Mouse (Mus musculus): ENCODE measurements at regions not wholly inside any gene's neighbourhood (a gene's known extent, or its start where the extent isn't known, plus 50 kb on each side); places are given as distances from the start of the nearest gene placed in this dataset.
"Not testable (repeated sequence)": the region's sequence is repeated elsewhere in the genome, so short reads cannot be mapped to it uniquely, and the experiment has no call there.

DNA sequence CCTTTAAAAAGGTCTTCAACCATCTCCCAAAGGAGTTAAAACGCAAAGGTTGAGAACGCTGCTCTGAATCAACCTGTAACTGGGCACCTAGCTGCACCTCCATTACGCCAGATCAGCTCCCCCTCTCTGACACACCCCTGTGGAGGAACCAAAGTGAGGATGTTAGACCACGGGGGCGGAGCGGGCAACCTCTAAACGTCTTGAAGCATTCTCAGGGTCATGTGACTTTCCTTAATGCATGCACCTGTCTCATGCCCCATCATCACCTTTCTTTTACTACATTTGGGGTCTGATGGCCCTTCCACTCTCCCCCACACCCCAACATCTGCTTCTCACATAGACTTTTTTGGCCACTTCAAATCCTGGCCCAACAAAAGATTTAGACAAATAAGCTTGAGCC is 77.9 kb upstream of the Med13l start:
- Histone ChIP-seq H3K36me3 (no peaks in the 10 kb centered on the region), H3K27me3 (no peaks in the 10 kb centered on the region), H3K4me1 (replicated peaks) (peaks cover 99% of the 10 kb centered on the region), H3K27ac (peak overlapping the region; percentile 99), H3K4me3 (replicated peaks) (peak overlapping the region; percentile 42), H3K9me3 (replicated peaks) (no peaks in the 10 kb centered on the region), H3K9ac (peak overlapping the region; percentile 77), H3K4me2 (peak overlapping the region; percentile 72)
- ATAC-seq (ENCODE audit: low read depth) (no peak), DNase-seq (no peak)
- 24% methylated on average over 7 of the region's 7 CpGs for WGBS (ENCODE audit: insufficient replicate concordance)

GRCm38 (mm10) chr5:118483001-118483400 is 77.5 kb upstream of the Med13l start:
- no peaks in the 10 kb centered on the region for H3K27me3 ChIP-seq
- WGBS (ENCODE audit: insufficient replicate concordance): 3% methylated on average over 7 of the region's 7 CpGs

DNA sequence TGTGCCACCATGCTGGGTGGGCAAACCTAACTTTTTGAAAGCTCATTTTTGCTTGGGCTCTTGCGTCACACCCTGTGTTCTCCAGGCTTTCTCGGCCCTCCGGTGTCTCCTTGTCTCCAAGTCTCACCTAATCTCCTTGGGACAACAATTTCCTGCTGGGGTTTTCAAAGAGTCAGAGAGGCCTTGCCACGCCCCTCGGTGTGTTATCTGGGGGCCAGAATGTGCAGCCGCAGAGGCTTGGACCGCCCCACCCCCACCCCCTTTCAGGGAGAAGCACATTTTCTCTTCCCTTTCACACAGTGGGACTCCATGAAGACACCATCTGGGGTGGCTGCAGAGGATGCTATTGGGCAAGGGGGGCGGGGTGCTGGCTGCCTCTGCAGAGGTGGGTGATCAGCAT is 76.9 kb upstream of the Med13l start:
- peak overlapping the region; percentile 72 for H3K4me2 ChIP-seq
- 1% methylated on average over 8 of the region's 8 CpGs for WGBS (ENCODE audit: insufficient replicate concordance)
- no peaks in the 10 kb centered on the region for H3K9me3 ChIP-seq (replicated peaks)
- H3K9ac ChIP-seq: peak overlapping the region; percentile 77
- peaks cover 100% of the 10 kb centered on the region for H3K4me1 ChIP-seq (replicated peaks)
- no peaks in the 10 kb centered on the region for H3K36me3 ChIP-seq
- H3K4me3 ChIP-seq (replicated peaks): peak overlapping the region; percentile 42
- no peaks in the 10 kb centered on the region for H3K27me3 ChIP-seq
- H3K27ac ChIP-seq: peak overlapping the region; percentile 99
- ATAC-seq (ENCODE audit: low read depth): peak; percentile 73
- peak; percentile 92 for DNase-seq

More at GRCm38 (mm10) chr5:118483001-118483400, 77.5 kb upstream of the Med13l start:
- peak overlapping the region; percentile 77 for H3K9ac ChIP-seq
- no peaks in the 10 kb centered on the region for H3K36me3 ChIP-seq
- no peaks in the 10 kb centered on the region for H3K9me3 ChIP-seq (replicated peaks)
- H3K4me1 ChIP-seq (replicated peaks): peaks cover 99% of the 10 kb centered on the region
- no peak for DNase-seq
- H3K4me3 ChIP-seq (replicated peaks): peak overlapping the region; percentile 42
- peak overlapping the region; percentile 99 for H3K27ac ChIP-seq
- H3K4me2 ChIP-seq: peak overlapping the region; percentile 72
- ATAC-seq (ENCODE audit: low read depth): no peak

DNA sequence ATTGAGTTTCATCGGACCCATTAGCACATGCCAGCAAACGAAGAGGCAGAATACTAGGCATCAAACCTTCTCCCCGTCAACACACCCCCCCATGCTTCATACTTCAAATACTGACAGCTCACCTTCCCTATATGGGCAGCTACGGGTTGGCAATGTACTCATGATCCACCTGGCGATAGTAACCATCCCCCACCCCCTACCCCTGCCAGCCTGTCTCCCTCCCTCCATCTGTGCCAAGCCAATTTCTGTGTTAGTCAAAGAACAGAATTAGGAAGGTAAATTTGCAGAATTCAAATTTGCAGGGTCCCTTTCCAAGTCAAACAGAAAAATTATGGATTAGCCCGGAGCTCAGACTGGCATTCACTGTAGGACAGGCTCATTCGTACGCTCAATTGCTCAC is 75.3 kb upstream of the Med13l start:
- Histone ChIP-seq H3K36me3 (no peaks in the 10 kb centered on the region), H3K27me3 (no peaks in the 10 kb centered on the region), H3K4me3 (replicated peaks) (no peak overlapping the region), H3K4me1 (replicated peaks) (peaks cover 100% of the 10 kb centered on the region), H3K9ac (peak overlapping the region; percentile 33; the same call in 1 of the 2 replicates), H3K27ac (peak overlapping the region; percentile 99), H3K4me2 (no peak overlapping the region), H3K9me3 (replicated peaks) (no peaks in the 10 kb centered on the region)
- DNase-seq (no peak), ATAC-seq (ENCODE audit: low read depth) (no peak)
- 89% methylated on average over 8 of the region's 8 CpGs for WGBS (ENCODE audit: insufficient replicate concordance)

GRCm38 (mm10) chr5:118492522-118492921 is 68.0 kb upstream of the Med13l start:
- WGBS (ENCODE audit: insufficient replicate concordance): 89% methylated on average over 2 of the region's 2 CpGs
- H3K9ac ChIP-seq; ATAC-seq (ENCODE audit: low read depth); H3K4me3 ChIP-seq (replicated peaks); H3K4me2 ChIP-seq; H3K27me3 ChIP-seq; DNase-seq: not testable (repeated sequence)
- Histone ChIP-seq H3K36me3 (peaks cover 12% of the 10 kb centered on the region), H3K27ac (peak overlapping the region; percentile 99), H3K9me3 (replicated peaks) (peaks cover 13% of the 10 kb centered on the region), H3K4me1 (replicated peaks) (peaks cover 77% of the 10 kb centered on the region)

GRCm38 (mm10) chr5:118494649-118495477 is 65.6 kb upstream of the Med13l start:
- peaks cover 62% of the 10 kb centered on the region for H3K4me1 ChIP-seq (replicated peaks)
- no peaks in the 10 kb centered on the region for H3K27me3 ChIP-seq
- peaks cover 13% of the 10 kb centered on the region for H3K9me3 ChIP-seq (replicated peaks)
- no peak overlapping the region for H3K4me3 ChIP-seq (replicated peaks)
- no peak overlapping the region for H3K4me2 ChIP-seq
- peak overlapping the region; percentile 49 for H3K9ac ChIP-seq
- DNase-seq: no peak
- H3K27ac ChIP-seq: peak overlapping the region; percentile 67
- H3K36me3 ChIP-seq: peaks cover 12% of the 10 kb centered on the region
- WGBS (ENCODE audit: insufficient replicate concordance): 39% methylated on average over 7 of the region's 7 CpGs
- ATAC-seq (ENCODE audit: low read depth): peak; percentile 73

DNA sequence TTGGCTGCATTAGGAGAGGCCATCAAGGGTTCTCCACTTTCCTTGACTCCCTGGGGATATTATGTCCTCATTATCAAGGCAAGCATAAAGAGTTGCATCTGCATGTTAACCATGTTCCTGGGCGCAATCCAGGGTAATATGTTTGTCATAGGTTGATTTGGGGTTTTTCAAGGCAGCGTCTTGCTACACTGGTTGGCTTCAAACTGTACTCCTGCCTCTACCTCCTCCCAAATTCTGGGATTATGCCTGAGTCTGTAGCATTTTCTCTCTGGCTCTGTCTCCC is 65.1 kb upstream of the Med13l start:
- 80% methylated on average over 2 of the region's 2 CpGs for whole genome bisulfite sequencing (ENCODE audit: insufficient replicate concordance)

GRCm38 (mm10) chr5:118501624-118502023 is 58.9 kb upstream of the Med13l start:
- WGBS (ENCODE audit: insufficient replicate concordance): 86% methylated on average over 5 of the region's 5 CpGs
- H3K9me3 ChIP-seq (replicated peaks): no peaks in the 10 kb centered on the region
- 0 out of 2 replicates have a peak overlapping the region, but pooled peaks have one; percentile 7 for H3K9ac ChIP-seq
- ATAC-seq (ENCODE audit: low read depth): no peak
- no peak overlapping the region for H3K4me3 ChIP-seq (replicated peaks)
- H3K4me1 ChIP-seq (replicated peaks): peaks cover 55% of the 10 kb centered on the region
- peak overlapping the region; percentile 40; the same call in 1 of the 2 replicates for H3K27ac ChIP-seq
- no peaks in the 10 kb centered on the region for H3K27me3 ChIP-seq
- H3K36me3 ChIP-seq: no peaks in the 10 kb centered on the region
- H3K4me2 ChIP-seq: no peak overlapping the region
- no peak for DNase-seq

More for the DNA sequence above, 65.1 kb upstream of the Med13l start:
- Histone ChIP-seq H3K4me2 (no peak overlapping the region), H3K36me3 (peaks cover 12% of the 10 kb centered on the region), H3K27me3 (no peaks in the 10 kb centered on the region), H3K4me1 (replicated peaks) (peaks cover 62% of the 10 kb centered on the region), H3K9me3 (replicated peaks) (peaks cover 13% of the 10 kb centered on the region), H3K4me3 (replicated peaks) (no peak overlapping the region), H3K9ac (peak overlapping the region; percentile 49), H3K27ac (peak overlapping the region; percentile 67)
- no peak for DNase-seq
- ATAC-seq (ENCODE audit: low read depth): no peak

DNA sequence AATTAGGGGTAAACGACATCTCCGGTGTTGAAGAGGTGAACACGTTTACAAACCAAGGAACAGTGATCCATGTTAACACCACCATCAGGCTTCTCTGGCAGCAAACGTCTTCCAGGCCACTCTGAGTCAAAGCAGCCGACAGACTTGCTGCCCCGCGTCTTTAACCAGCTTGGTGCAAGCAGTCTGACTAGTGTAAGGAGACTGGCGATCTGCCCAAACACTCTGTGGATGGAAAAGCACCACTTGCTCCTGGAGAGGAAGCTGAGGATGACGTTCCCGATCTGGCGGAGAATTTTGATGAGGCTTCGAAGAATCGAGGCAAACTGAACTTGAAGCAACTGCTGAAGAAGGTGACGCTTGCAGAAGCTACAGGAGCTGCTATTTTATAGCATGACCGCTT is 57.5 kb upstream of the Med13l start:
- Histone ChIP-seq H3K4me3 (replicated peaks) (no peak overlapping the region), H3K36me3 (no peaks in the 10 kb centered on the region), H3K9me3 (replicated peaks) (no peaks in the 10 kb centered on the region), H3K4me2 (no peak overlapping the region), H3K27me3 (0 out of 2 replicates have a peak, but pooled peaks cover 2% of the 10 kb centered on the region), H3K27ac (peak overlapping the region; percentile 50; the same call in 1 of the 2 replicates), H3K9ac (no peak overlapping the region), H3K4me1 (replicated peaks) (peaks cover 53% of the 10 kb centered on the region)
- no peak for ATAC-seq (ENCODE audit: low read depth)
- 77% methylated on average over 15 of the region's 15 CpGs for WGBS (ENCODE audit: insufficient replicate concordance)
- DNase-seq: no peak

DNA sequence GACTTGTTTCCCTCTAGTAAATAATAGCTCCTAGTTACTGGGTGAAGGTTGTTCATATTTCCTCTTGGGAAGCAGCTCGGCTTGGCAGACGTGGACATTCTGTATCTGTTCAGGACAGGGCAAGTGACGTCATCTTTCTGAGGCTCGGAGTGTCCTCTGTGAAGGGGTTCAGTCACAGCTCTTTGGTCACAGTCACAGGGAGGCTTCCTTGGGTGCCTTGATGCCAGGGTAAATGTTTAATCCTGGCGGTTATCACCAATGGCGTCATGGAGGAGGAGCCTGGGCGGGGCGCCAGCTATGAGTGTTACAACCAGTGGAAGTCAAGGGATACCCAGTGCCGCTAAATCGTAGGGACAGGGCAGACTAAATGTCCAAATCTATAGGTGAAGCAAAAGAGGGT is 56.3 kb upstream of the Med13l start:
- DNase-seq (no peak), ATAC-seq (ENCODE audit: low read depth) (no peak; the same call in 1 of the 2 replicates)
- 0 out of 2 replicates have a peak, but pooled peaks cover 5% of the 10 kb centered on the region for H3K27me3 ChIP-seq
- H3K4me1 ChIP-seq (replicated peaks): peaks cover 56% of the 10 kb centered on the region
- no peaks in the 10 kb centered on the region for H3K9me3 ChIP-seq (replicated peaks)
- no peaks in the 10 kb centered on the region for H3K36me3 ChIP-seq
- no peak overlapping the region for H3K9ac ChIP-seq
- H3K27ac ChIP-seq: no peak overlapping the region
- WGBS (ENCODE audit: insufficient replicate concordance): 82% methylated on average over 10 of the region's 10 CpGs
- peak overlapping the region; percentile 39; the same call in 1 of the 2 replicates for H3K4me2 ChIP-seq
- H3K4me3 ChIP-seq (replicated peaks): no peak overlapping the region

DNA sequence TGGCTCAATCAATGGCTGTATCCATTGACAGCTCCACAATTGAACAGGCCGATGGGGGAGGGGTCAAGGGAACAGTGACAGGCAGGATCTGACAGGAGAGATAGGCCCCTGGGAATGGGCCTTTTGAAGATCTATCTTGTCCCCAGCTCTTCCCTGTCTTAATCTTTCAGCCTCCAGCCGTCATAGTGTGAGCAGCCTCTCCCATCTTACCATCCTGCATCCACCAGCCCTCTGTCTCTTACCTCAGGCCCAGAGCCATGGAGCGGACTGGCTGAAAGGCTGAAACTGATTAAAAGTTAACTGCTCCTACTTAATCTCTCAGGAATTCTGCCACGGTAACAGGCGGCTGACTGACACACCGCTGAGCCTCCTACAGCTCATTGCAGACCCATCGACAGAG is 55.6 kb upstream of the Med13l start:
- H3K9me3 ChIP-seq (replicated peaks): no peaks in the 10 kb centered on the region
- H3K9ac ChIP-seq: peak overlapping the region; percentile 50
- peaks cover 58% of the 10 kb centered on the region for H3K4me1 ChIP-seq (replicated peaks)
- WGBS (ENCODE audit: insufficient replicate concordance): 42% methylated on average over 7 of the region's 7 CpGs
- H3K27ac ChIP-seq: peak overlapping the region; percentile 82
- peak overlapping the region; percentile 39 for H3K4me2 ChIP-seq
- 0 out of 2 replicates have a peak, but pooled peaks cover 5% of the 10 kb centered on the region for H3K27me3 ChIP-seq
- DNase-seq: peak; percentile 69
- no peak overlapping the region for H3K4me3 ChIP-seq (replicated peaks)
- ATAC-seq (ENCODE audit: low read depth): peak; percentile 96
- H3K36me3 ChIP-seq: no peaks in the 10 kb centered on the region

DNA sequence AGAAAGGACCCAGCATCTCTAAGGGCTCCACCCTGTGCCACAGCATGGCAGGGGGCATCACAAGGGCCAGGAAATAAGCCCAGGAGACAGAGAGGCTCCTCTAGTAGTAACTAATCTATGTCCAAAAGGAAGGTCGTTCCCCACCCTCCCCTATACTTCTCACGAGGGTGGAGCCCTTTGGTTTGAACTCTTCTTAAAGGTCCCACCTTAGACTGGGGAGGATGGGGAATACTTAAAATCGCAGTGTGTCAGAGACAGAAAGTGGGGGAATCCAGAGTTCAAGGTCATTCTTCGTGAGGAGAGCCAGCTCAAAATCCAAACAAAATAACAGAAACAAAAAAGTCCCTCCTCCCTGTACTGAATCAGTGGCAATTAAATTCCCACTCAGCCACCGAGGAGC is 50.6 kb upstream of the Med13l start:
- WGBS (ENCODE audit: insufficient replicate concordance): 51% methylated on average over 5 of the region's 5 CpGs
- Histone ChIP-seq H3K9ac (no peak overlapping the region), H3K27me3 (peaks cover 33% of the 10 kb centered on the region), H3K9me3 (replicated peaks) (no peaks in the 10 kb centered on the region), H3K4me1 (replicated peaks) (peaks cover 59% of the 10 kb centered on the region), H3K36me3 (no peaks in the 10 kb centered on the region), H3K4me2 (no peak overlapping the region), H3K27ac (no peak overlapping the region), H3K4me3 (replicated peaks) (no peak overlapping the region)
- DNase-seq: no peak
- no peak for ATAC-seq (ENCODE audit: low read depth)

Data from liver, embryonic 13.5 days (tissue).